Mouse (Mus musculus) midbrain, embryonic 12.5 days (tissue): ENCODE results near the gene Man1c1. TPM values are rescaled to one million over a fixed set of nuclear protein-coding genes. Genes with fewer than 3 reads are reported as not detected.

ENCODE experiments used
- ATAC-seq: fragments of 200-750 bp; cut with Nextera tagmentation; 2 replicates; pipeline ENCODE4 v1.8.0; 2017; ENCODE audit warnings: low read depth, moderate TSS enrichment, moderate library complexity; ENCODE audit not compliant: low FRiP score
- H3K27ac ChIP-seq: fragments of 300-500 bp; sonication (generic); replicated peaks from 2 replicates; pipeline ENCODE4 v1.5.1; 2016; ENCODE audit warnings: mild to moderate bottlenecking
- H3K27me3 ChIP-seq: fragments of 300-500 bp; sonication (generic); 2 replicates; pipeline ENCODE4 v1.6.1; 2016; ENCODE audit warnings: mild to moderate bottlenecking
- H3K36me3 ChIP-seq: fragments of 300-500 bp; sonication (generic); 2 replicates; pipeline ENCODE4 v1.6.1; 2016
- H3K4me1 ChIP-seq: fragments of 300-500 bp; sonication (generic); 2 replicates; pipeline ENCODE4 v1.6.1; 2016
- H3K4me2 ChIP-seq: fragments of 300-500 bp; sonication (generic); replicated peaks from 2 replicates; pipeline ENCODE4 v1.6.1; 2016; ENCODE audit warnings: mild to moderate bottlenecking, moderate library complexity
- H3K4me3 ChIP-seq: fragments of 300-500 bp; sonication (generic); 2 replicates; pipeline ENCODE4 v1.5.1; 2016; ENCODE audit warnings: mild to moderate bottlenecking
- H3K9ac ChIP-seq: fragments of 300-500 bp; sonication (generic); replicated peaks from 2 replicates; pipeline ENCODE4 v1.6.1; 2016; ENCODE audit warnings: mild to moderate bottlenecking, moderate library complexity
- H3K9me3 ChIP-seq: fragments of 300-500 bp; sonication (generic); 2 replicates; pipeline ENCODE4 v1.6.1; 2016; ENCODE audit warnings: mild to moderate bottlenecking
- WGBS: fragments of 180-500 bp; shearing (Covaris S2); methylation state at CpG from one replicate; pipeline ENCODE4 v1.1.7; 2016; 5-methylcytosine and 5-hydroxymethylcytosine counted together
- polyA plus RNA-seq: library from polyadenylated mRNA; unstranded; fragments of >200 nt; fragmentation: Nextera tagmentation; extraction: Ambion mirVana; gene quantifications from 2 replicates; pipeline ENCODE4 v1.2.1, GENCODE M21; 2016

Gene Man1c1
- polyA plus RNA-seq, 1 experiment from 2014 or later = 5.4 TPM

DNA sequence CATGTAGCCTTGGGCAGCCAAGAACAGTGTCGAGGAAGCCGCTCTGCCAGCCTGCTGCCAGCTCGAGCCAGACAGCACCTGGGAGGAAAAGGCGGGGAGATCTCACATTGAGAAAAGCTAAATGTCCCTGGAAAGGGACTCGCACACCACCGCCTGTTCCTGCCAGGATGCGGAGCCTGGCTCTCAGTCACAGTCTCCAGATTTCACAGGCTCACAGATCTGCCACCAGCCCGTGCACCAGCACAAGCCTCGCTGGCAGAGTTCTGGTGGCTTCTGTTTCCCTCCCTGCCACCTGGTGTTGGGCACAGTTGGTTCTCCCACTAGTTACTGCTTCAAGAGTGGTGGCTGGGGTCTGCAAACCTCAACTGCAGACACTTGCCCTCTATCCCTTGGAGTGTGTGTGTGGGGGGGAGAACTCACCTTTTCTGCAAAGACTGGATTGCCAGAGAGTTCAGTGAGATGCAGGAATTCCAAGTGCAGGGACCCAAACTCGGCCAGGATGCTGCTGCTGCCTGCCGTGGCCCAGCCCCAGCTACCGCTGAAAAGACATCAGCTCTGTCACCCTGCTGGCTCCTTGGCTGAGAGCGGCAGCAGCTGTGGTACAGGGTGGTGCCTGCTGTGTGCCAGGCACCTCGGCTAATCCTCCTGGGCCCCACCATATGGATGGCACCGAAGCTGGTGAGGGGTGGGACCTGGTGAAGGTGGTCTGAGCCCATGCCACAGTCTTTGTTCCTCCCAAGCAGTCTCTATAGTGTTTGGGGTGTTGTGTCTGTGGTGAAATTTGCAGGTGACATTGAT, 123.5 kb downstream of the Man1c1 start:
- Histone ChIP-seq H3K9ac (no peak overlapping the region), H3K4me3 (no peak overlapping the region), H3K4me2 (no peak overlapping the region), H3K4me1 (peaks cover 19% of the 10 kb centered on the region), H3K9me3 (no peaks in the 10 kb centered on the region), H3K27me3 (no peaks in the 10 kb centered on the region), H3K27ac (no peak overlapping the region), H3K36me3 (no peaks in the 10 kb centered on the region)
- 77% methylated on average over 15 of the region's 15 CpGs for WGBS
- ATAC-seq = no peak

DNA sequence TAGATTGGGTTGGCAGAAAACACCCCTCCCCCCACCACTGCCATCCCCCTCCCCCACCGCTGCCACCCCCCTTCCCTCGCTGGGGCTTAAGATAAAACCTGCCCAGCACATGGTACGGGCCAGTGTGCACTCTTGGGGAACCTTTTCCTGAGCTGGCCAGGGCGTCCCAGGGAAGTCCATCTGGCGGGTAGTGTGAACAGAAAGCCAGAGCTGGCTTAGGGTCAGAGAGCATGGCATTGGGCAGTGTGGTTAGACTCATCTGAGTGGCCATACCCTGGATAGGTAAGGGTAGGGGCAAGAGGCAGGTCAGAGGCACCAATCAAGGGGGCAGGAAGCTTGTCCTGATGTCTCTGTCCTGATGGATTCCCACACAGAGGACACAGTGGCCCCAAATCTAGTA, 124.5 kb downstream of the Man1c1 start:
- H3K4me3 ChIP-seq = no peak overlapping the region
- no peak overlapping the region for H3K9ac ChIP-seq
- H3K27ac ChIP-seq = no peak overlapping the region
- no peaks in the 10 kb centered on the region for H3K9me3 ChIP-seq
- 21% methylated on average over 5 of the region's 5 CpGs for WGBS
- no peak overlapping the region for H3K4me2 ChIP-seq
- peaks cover 19% of the 10 kb centered on the region for H3K4me1 ChIP-seq
- no peak for ATAC-seq
- H3K27me3 ChIP-seq = no peaks in the 10 kb centered on the region
- H3K36me3 ChIP-seq = no peaks in the 10 kb centered on the region

- Histone ChIP-seq H3K4me3 (no peak overlapping the region), H3K4me1 (peaks cover 19% of the 10 kb centered on the region), H3K27me3 (no peaks in the 10 kb centered on the region), H3K27ac (0 out of 2 replicates have a peak overlapping the region, but pooled peaks have one; percentile 7), H3K9me3 (no peaks in the 10 kb centered on the region), H3K9ac (no peak overlapping the region), H3K36me3 (no peaks in the 10 kb centered on the region), H3K4me2 (no peak overlapping the region)
- ATAC-seq = 0 out of 2 replicates have a peak, but pooled peaks have one; percentile 12
- 18% methylated on average over 11 of the region's 11 CpGs for WGBS
These were observed 124.9 kb downstream of the Man1c1 start for GRCm38 (mm10) chr4:134579212-134579611.

- Histone ChIP-seq H3K9me3 (no peaks in the 10 kb centered on the region), H3K9ac (no peak overlapping the region), H3K27me3 (no peaks in the 10 kb centered on the region), H3K36me3 (no peaks in the 10 kb centered on the region), H3K4me2 (no peak overlapping the region), H3K4me3 (no peak overlapping the region), H3K27ac (no peak overlapping the region), H3K4me1 (peaks cover 19% of the 10 kb centered on the region)
- WGBS = 75% methylated on average over 5 of the region's 5 CpGs
- no peak for ATAC-seq
These were observed 125.7 kb downstream of the Man1c1 start for GRCm38 (mm10) chr4:134578407-134578806.

- H3K4me2 ChIP-seq = no peak overlapping the region
- peaks cover 19% of the 10 kb centered on the region for H3K4me1 ChIP-seq
- H3K4me3 ChIP-seq = no peak overlapping the region
- H3K27ac ChIP-seq = no peak overlapping the region
- H3K36me3 ChIP-seq = no peaks in the 10 kb centered on the region
- H3K9ac ChIP-seq = no peak overlapping the region
- 82% methylated on average over 2 of the region's 2 CpGs for WGBS
- no peaks in the 10 kb centered on the region for H3K9me3 ChIP-seq
- no peak for ATAC-seq
- H3K27me3 ChIP-seq = no peaks in the 10 kb centered on the region
These were observed 126.8 kb downstream of the Man1c1 start for GRCm38 (mm10) chr4:134577281-134577680.

- 0 out of 2 replicates have a peak overlapping the region, but pooled peaks have one; percentile 15 for H3K27ac ChIP-seq
- no peaks in the 10 kb centered on the region for H3K9me3 ChIP-seq
- no peak overlapping the region for H3K4me3 ChIP-seq
- no peaks in the 10 kb centered on the region for H3K36me3 ChIP-seq
- H3K27me3 ChIP-seq = no peaks in the 10 kb centered on the region
- WGBS = 47% methylated on average over 11 of the region's 11 CpGs
- H3K9ac ChIP-seq = no peak overlapping the region
- H3K4me1 ChIP-seq = peaks cover 16% of the 10 kb centered on the region
- ATAC-seq = no peak
- H3K4me2 ChIP-seq = no peak overlapping the region
These were observed 128.6 kb downstream of the Man1c1 start for GRCm38 (mm10) chr4:134575486-134575885.

GRCm38 (mm10) chr4:134572449-134573300, 131.4 kb downstream of the Man1c1 start:
- no peak overlapping the region for H3K9ac ChIP-seq
- peaks cover 3% of the 10 kb centered on the region for H3K4me1 ChIP-seq
- H3K27me3 ChIP-seq = no peaks in the 10 kb centered on the region
- no peak overlapping the region for H3K4me3 ChIP-seq
- H3K4me2 ChIP-seq = no peak overlapping the region
- H3K36me3 ChIP-seq = no peaks in the 10 kb centered on the region
- no peak overlapping the region for H3K27ac ChIP-seq
- ATAC-seq = no peak
- 83% methylated on average over 24 of the region's 24 CpGs for WGBS
- H3K9me3 ChIP-seq = no peaks in the 10 kb centered on the region

DNA sequence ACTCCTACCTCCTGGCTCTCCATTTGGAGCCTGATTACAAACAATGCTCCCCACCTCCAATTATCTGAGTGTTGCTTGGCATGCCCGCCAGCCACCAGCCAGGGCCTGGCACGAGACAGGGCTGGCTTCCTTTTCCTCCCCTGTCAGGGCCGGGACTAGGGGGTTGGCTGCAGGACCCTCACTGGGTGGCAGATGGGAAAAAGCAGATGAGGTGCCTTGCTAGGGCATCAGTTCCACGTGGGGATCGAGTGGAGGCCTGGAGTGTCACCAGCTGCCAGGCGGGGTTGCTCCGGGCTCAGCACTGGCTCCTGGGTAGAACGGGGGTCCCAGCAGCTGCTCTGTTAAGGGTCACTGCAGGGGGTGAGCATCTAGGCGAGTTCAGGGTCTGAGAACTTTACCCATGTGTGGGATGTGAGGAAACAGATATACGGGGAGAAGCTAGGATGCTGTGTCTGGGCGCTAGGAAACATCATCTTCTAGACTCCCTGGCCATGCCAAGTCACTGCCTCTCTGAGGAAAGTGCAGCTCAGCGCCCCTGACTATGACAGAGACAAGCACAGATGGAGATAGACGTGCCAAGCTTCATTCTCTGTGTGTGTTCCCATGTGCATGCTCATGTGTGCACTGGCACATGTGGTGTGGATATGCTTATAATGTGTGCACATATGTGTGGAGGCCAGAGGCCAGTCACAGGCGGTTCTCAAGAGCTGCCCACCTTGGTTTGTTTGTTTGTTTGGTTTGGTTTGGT, 133.2 kb downstream of the Man1c1 start:
- Histone ChIP-seq H3K4me2 (no peak overlapping the region), H3K9ac (no peak overlapping the region), H3K27me3 (no peaks in the 10 kb centered on the region), H3K36me3 (no peaks in the 10 kb centered on the region), H3K4me3 (no peak overlapping the region), H3K4me1 (peaks cover 9% of the 10 kb centered on the region), H3K27ac (no peak overlapping the region), H3K9me3 (no peaks in the 10 kb centered on the region)
- 75% methylated on average over 14 of the region's 14 CpGs for WGBS
- no peak for ATAC-seq

DNA sequence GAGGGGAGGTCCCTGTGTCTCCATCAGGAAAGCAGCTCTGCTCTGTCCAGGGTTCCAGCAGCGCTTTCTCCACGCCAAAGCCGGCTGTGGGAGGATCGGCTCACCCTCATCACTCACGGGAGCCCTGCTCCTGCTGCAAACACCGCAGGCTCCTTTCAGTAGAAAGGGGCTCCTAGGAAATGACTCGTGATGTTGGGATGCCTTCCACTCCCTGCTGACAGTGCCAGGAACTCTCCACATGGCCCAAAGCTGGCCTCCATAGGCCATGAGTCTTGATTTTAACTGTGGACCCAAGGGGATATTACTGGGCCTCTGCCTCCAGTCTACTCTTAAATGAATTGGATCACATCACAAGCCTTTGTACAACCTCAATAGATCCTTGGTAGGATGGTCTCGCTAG, 134.3 kb downstream of the Man1c1 start:
- H3K27ac ChIP-seq = no peak overlapping the region
- no peak overlapping the region for H3K4me2 ChIP-seq
- H3K4me3 ChIP-seq = no peak overlapping the region
- H3K36me3 ChIP-seq = no peaks in the 10 kb centered on the region
- no peak for ATAC-seq
- H3K9me3 ChIP-seq = no peaks in the 10 kb centered on the region
- H3K27me3 ChIP-seq = no peaks in the 10 kb centered on the region
- 81% methylated on average over 8 of the region's 8 CpGs for WGBS
- H3K4me1 ChIP-seq = peaks cover 9% of the 10 kb centered on the region
- no peak overlapping the region for H3K9ac ChIP-seq

DNA sequence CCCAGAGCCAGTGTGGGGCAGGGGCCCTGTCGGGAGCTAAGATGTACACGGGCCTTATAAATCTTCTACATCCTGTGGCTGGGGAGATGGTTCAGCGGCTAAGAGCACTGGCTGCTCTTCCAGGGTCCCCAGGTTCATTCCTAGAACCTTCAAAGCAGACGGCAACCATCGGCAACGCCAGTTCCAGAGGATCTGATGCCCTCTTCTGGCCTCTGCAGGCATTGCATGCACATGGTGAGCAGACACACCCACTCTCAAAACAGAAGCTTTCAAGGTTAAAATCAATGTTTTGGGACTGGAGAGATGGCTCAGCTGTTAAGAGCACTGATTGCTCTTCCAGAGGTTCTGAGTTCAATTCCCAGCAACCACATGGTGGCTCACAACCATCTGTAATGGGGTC, 134.9 kb downstream of the Man1c1 start:
- Histone ChIP-seq H3K36me3 (no peaks in the 10 kb centered on the region), H3K27ac (no peak overlapping the region), H3K9ac (no peak overlapping the region), H3K4me1 (peaks cover 9% of the 10 kb centered on the region), H3K4me2 (no peak overlapping the region), H3K27me3 (no peaks in the 10 kb centered on the region), H3K9me3 (no peaks in the 10 kb centered on the region), H3K4me3 (no peak overlapping the region)
- no peak for ATAC-seq
- 84% methylated on average over 6 of the region's 6 CpGs for WGBS

- no peak overlapping the region for H3K4me3 ChIP-seq
- H3K36me3 ChIP-seq = no peaks in the 10 kb centered on the region
- H3K9ac ChIP-seq = peak overlapping the region; percentile 21; the same call in 1 of the 2 replicates
- peak; percentile 41; the same call in 1 of the 2 replicates for ATAC-seq
- H3K4me2 ChIP-seq = peak overlapping the region; percentile 8; the same call in 1 of the 2 replicates
- H3K4me1 ChIP-seq = peaks cover 9% of the 10 kb centered on the region
- no peaks in the 10 kb centered on the region for H3K27me3 ChIP-seq
- H3K27ac ChIP-seq = peak overlapping the region; percentile 22
- no peaks in the 10 kb centered on the region for H3K9me3 ChIP-seq
- 30% methylated on average over 19 of the region's 19 CpGs for WGBS
These were observed 136.5 kb downstream of the Man1c1 start for GRCm38 (mm10) chr4:134567377-134568226.
